Mouse (Mus musculus): ENCODE data around the gene Grik3. TPM values are rescaled to one million over a fixed set of nuclear protein-coding genes. Genes with fewer than 3 reads are reported as not detected.

Gene Grik3
- polyA plus RNA-seq, 1 experiment from 2014 or later: 1.1 TPM

- Histone ChIP-seq H3K36me3 (ENCODE audit: control insufficient read depth, insufficient read depth, low read length) (no peaks in the 10 kb centered on the region), H3K9ac (replicated peaks; ENCODE audit: low read depth, low read length) (no peak overlapping the region), H3K27me3 (ENCODE audit: control insufficient read depth, insufficient read depth, low read length) (no peaks in the 10 kb centered on the region), H3K4me3 (ENCODE audit: low read depth, low read length) (no peak overlapping the region), H3K9me3 (ENCODE audit: control insufficient read depth, low read depth, low read length) (no peaks in the 10 kb centered on the region), H3K4me1 (ENCODE audit: control insufficient read depth, insufficient read depth, low read length) (peaks cover 3% of the 10 kb centered on the region; the same call in 1 of the 2 replicates), H3K4me2 (replicated peaks; ENCODE audit: low read depth, low read length) (no peak overlapping the region), H3K27ac (ENCODE audit: low read length) (no peak overlapping the region)
- 71% methylated on average over 15 of the region's 15 CpGs for WGBS
- no peak for ATAC-seq (ENCODE audit: insufficient number of reproducible peaks, insufficient read depth, low FRiP score, low read depth)
These were observed 150.6 kb downstream of the Grik3 start for GRCm38 (mm10) chr4:125640921-125641663.

- 78% methylated on average over 23 of the region's 23 CpGs for WGBS
- ATAC-seq (ENCODE audit: insufficient number of reproducible peaks, insufficient read depth, low FRiP score, low read depth): no peak
- no peaks in the 10 kb centered on the region for H3K27me3 ChIP-seq (ENCODE audit: control insufficient read depth, insufficient read depth, low read length)
These were observed 154.4 kb downstream of the Grik3 start for GRCm38 (mm10) chr4:125644581-125645568.

GRCm38 (mm10) chr4:125651676-125652246 lies 161.3 kb downstream of the Grik3 start:
- peaks cover 5% of the 10 kb centered on the region; the same call in 1 of the 2 replicates for H3K4me1 ChIP-seq (ENCODE audit: control insufficient read depth, insufficient read depth, low read length)
- no peak; the same call in 1 of the 2 replicates for ATAC-seq (ENCODE audit: insufficient number of reproducible peaks, insufficient read depth, low FRiP score, low read depth)
- no peak overlapping the region for H3K4me3 ChIP-seq (ENCODE audit: low read depth, low read length)
- H3K9me3 ChIP-seq (ENCODE audit: control insufficient read depth, low read depth, low read length): no peaks in the 10 kb centered on the region
- no peak overlapping the region for H3K27ac ChIP-seq (ENCODE audit: low read length)
- H3K9ac ChIP-seq (replicated peaks; ENCODE audit: low read depth, low read length): no peak overlapping the region
- H3K4me2 ChIP-seq (replicated peaks; ENCODE audit: low read depth, low read length): no peak overlapping the region
- H3K36me3 ChIP-seq (ENCODE audit: control insufficient read depth, insufficient read depth, low read length): no peaks in the 10 kb centered on the region
- 37% methylated on average over 24 of the region's 24 CpGs for WGBS
- H3K27me3 ChIP-seq (ENCODE audit: control insufficient read depth, insufficient read depth, low read length): no peaks in the 10 kb centered on the region

More at GRCm38 (mm10) chr4:125644581-125645568, 154.4 kb downstream of the Grik3 start:
- no peak overlapping the region for H3K27ac ChIP-seq (ENCODE audit: low read length)
- H3K9ac ChIP-seq (replicated peaks; ENCODE audit: low read depth, low read length): no peak overlapping the region
- no peaks in the 10 kb centered on the region for H3K4me1 ChIP-seq (ENCODE audit: control insufficient read depth, insufficient read depth, low read length)
- no peaks in the 10 kb centered on the region for H3K9me3 ChIP-seq (ENCODE audit: control insufficient read depth, low read depth, low read length)
- H3K36me3 ChIP-seq (ENCODE audit: control insufficient read depth, insufficient read depth, low read length): no peaks in the 10 kb centered on the region
- H3K4me2 ChIP-seq (replicated peaks; ENCODE audit: low read depth, low read length): no peak overlapping the region
- H3K4me3 ChIP-seq (ENCODE audit: low read depth, low read length): no peak overlapping the region

- Histone ChIP-seq H3K9ac (replicated peaks; ENCODE audit: low read depth, low read length) (no peak overlapping the region), H3K4me1 (ENCODE audit: control insufficient read depth, insufficient read depth, low read length) (peaks cover 5% of the 10 kb centered on the region; the same call in 1 of the 2 replicates), H3K4me2 (replicated peaks; ENCODE audit: low read depth, low read length) (no peak overlapping the region), H3K36me3 (ENCODE audit: control insufficient read depth, insufficient read depth, low read length) (no peaks in the 10 kb centered on the region), H3K9me3 (ENCODE audit: control insufficient read depth, low read depth, low read length) (no peaks in the 10 kb centered on the region), H3K27me3 (ENCODE audit: control insufficient read depth, insufficient read depth, low read length) (no peaks in the 10 kb centered on the region), H3K4me3 (ENCODE audit: low read depth, low read length) (no peak overlapping the region), H3K27ac (ENCODE audit: low read length) (no peak overlapping the region)
- WGBS: 68% methylated on average over 19 of the region's 19 CpGs
- no peak for ATAC-seq (ENCODE audit: insufficient number of reproducible peaks, insufficient read depth, low FRiP score, low read depth)
These were observed 165.5 kb downstream of the Grik3 start for GRCm38 (mm10) chr4:125656031-125656430.

- Histone ChIP-seq H3K9ac (replicated peaks; ENCODE audit: low read depth, low read length) (no peak overlapping the region), H3K4me1 (ENCODE audit: control insufficient read depth, insufficient read depth, low read length) (no peaks in the 10 kb centered on the region), H3K27ac (ENCODE audit: low read length) (no peak overlapping the region), H3K4me3 (ENCODE audit: low read depth, low read length) (no peak overlapping the region), H3K4me2 (replicated peaks; ENCODE audit: low read depth, low read length) (no peak overlapping the region), H3K27me3 (ENCODE audit: control insufficient read depth, insufficient read depth, low read length) (no peaks in the 10 kb centered on the region), H3K36me3 (ENCODE audit: control insufficient read depth, insufficient read depth, low read length) (no peaks in the 10 kb centered on the region), H3K9me3 (ENCODE audit: control insufficient read depth, low read depth, low read length) (no peaks in the 10 kb centered on the region)
- WGBS: 32% methylated on average over 8 of the region's 8 CpGs
- ATAC-seq (ENCODE audit: insufficient number of reproducible peaks, insufficient read depth, low FRiP score, low read depth): no peak
These were observed 167.9 kb downstream of the Grik3 start for GRCm38 (mm10) chr4:125658376-125658775.

- Histone ChIP-seq H3K4me1 (ENCODE audit: control insufficient read depth, insufficient read depth, low read length) (no peaks in the 10 kb centered on the region), H3K4me2 (replicated peaks; ENCODE audit: low read depth, low read length) (no peak overlapping the region), H3K36me3 (ENCODE audit: control insufficient read depth, insufficient read depth, low read length) (no peaks in the 10 kb centered on the region), H3K4me3 (ENCODE audit: low read depth, low read length) (no peak overlapping the region), H3K9ac (replicated peaks; ENCODE audit: low read depth, low read length) (no peak overlapping the region), H3K27me3 (ENCODE audit: control insufficient read depth, insufficient read depth, low read length) (no peaks in the 10 kb centered on the region), H3K9me3 (ENCODE audit: control insufficient read depth, low read depth, low read length) (no peaks in the 10 kb centered on the region), H3K27ac (ENCODE audit: low read length) (no peak overlapping the region)
- 78% methylated on average over 6 of the region's 6 CpGs for WGBS
- ATAC-seq (ENCODE audit: insufficient number of reproducible peaks, insufficient read depth, low FRiP score, low read depth): no peak
These were observed 171.5 kb downstream of the Grik3 start for GRCm38 (mm10) chr4:125661982-125662381.

GRCm38 (mm10) chr4:125663262-125663661 lies 172.8 kb downstream of the Grik3 start:
- WGBS: 69% methylated on average over 8 of the region's 8 CpGs

GRCm38 (mm10) chr4:125665955-125666354 lies 175.5 kb downstream of the Grik3 start:
- Histone ChIP-seq H3K4me1 (ENCODE audit: control insufficient read depth, insufficient read depth, low read length) (no peaks in the 10 kb centered on the region), H3K27ac (ENCODE audit: low read length) (no peak overlapping the region), H3K4me2 (replicated peaks; ENCODE audit: low read depth, low read length) (no peak overlapping the region), H3K9me3 (ENCODE audit: control insufficient read depth, low read depth, low read length) (no peaks in the 10 kb centered on the region), H3K9ac (replicated peaks; ENCODE audit: low read depth, low read length) (no peak overlapping the region), H3K27me3 (ENCODE audit: control insufficient read depth, insufficient read depth, low read length) (no peaks in the 10 kb centered on the region), H3K4me3 (ENCODE audit: low read depth, low read length) (no peak overlapping the region), H3K36me3 (ENCODE audit: control insufficient read depth, insufficient read depth, low read length) (no peaks in the 10 kb centered on the region)
- no peak for ATAC-seq (ENCODE audit: insufficient number of reproducible peaks, insufficient read depth, low FRiP score, low read depth)
- WGBS: 74% methylated on average over 5 of the region's 5 CpGs

More at GRCm38 (mm10) chr4:125663262-125663661, 172.8 kb downstream of the Grik3 start:
- Histone ChIP-seq H3K9ac (replicated peaks; ENCODE audit: low read depth, low read length) (no peak overlapping the region), H3K27me3 (ENCODE audit: control insufficient read depth, insufficient read depth, low read length) (no peaks in the 10 kb centered on the region), H3K4me3 (ENCODE audit: low read depth, low read length) (no peak overlapping the region), H3K4me1 (ENCODE audit: control insufficient read depth, insufficient read depth, low read length) (no peaks in the 10 kb centered on the region), H3K9me3 (ENCODE audit: control insufficient read depth, low read depth, low read length) (no peaks in the 10 kb centered on the region), H3K36me3 (ENCODE audit: control insufficient read depth, insufficient read depth, low read length) (no peaks in the 10 kb centered on the region), H3K4me2 (replicated peaks; ENCODE audit: low read depth, low read length) (no peak overlapping the region), H3K27ac (ENCODE audit: low read length) (no peak overlapping the region)
- no peak for ATAC-seq (ENCODE audit: insufficient number of reproducible peaks, insufficient read depth, low FRiP score, low read depth)

Measured in stomach, embryonic 14.5 days (tissue).